Mouse (Mus musculus): ENCODE data around the gene Sned1. TPM values are rescaled to one million over a fixed set of nuclear protein-coding genes. Genes with fewer than 3 reads are reported as not detected.

Gene Sned1
- polyA plus RNA-seq, 1 experiment from 2014 or later, result 8.7 TPM

- Histone ChIP-seq H3K27me3 (replicated peaks) (0 out of 2 replicates have a peak, but pooled peaks cover 4% of the 10 kb centered on the region), H3K27ac (no peak overlapping the region), H3K4me2 (peak overlapping the region; percentile 100), H3K9me3 (no peaks in the 10 kb centered on the region), H3K36me3 (no peaks in the 10 kb centered on the region), H3K4me1 (peaks cover 18% of the 10 kb centered on the region), H3K9ac (peak overlapping the region; percentile 44), H3K4me3 (replicated peaks) (peak overlapping the region; percentile 63)
- WGBS, result 20% methylated on average over 3 of the region's 3 CpGs
- no peak for ATAC-seq (ENCODE audit: insufficient read depth, low FRiP score, low read depth)
These were observed 894 bp downstream of the Sned1 start for GRCm38 (mm10) chr1:93236545-93236924.

- Histone ChIP-seq H3K4me3 (replicated peaks) (no peak overlapping the region), H3K27ac (no peak overlapping the region), H3K9ac (no peak overlapping the region), H3K27me3 (replicated peaks) (0 out of 2 replicates have a peak, but pooled peaks cover 4% of the 10 kb centered on the region), H3K4me1 (peaks cover 18% of the 10 kb centered on the region), H3K4me2 (no peak overlapping the region), H3K36me3 (no peaks in the 10 kb centered on the region), H3K9me3 (no peaks in the 10 kb centered on the region)
- 84% methylated on average over 10 of the region's 10 CpGs for WGBS
- no peak for ATAC-seq (ENCODE audit: insufficient read depth, low FRiP score, low read depth)
These were observed 2.0 kb downstream of the Sned1 start for GRCm38 (mm10) chr1:93237676-93238075.

- peaks cover 18% of the 10 kb centered on the region for H3K4me1 ChIP-seq
- H3K4me3 ChIP-seq (replicated peaks), result no peak overlapping the region
- no peak for ATAC-seq (ENCODE audit: insufficient read depth, low FRiP score, low read depth)
- H3K27me3 ChIP-seq (replicated peaks), result 0 out of 2 replicates have a peak, but pooled peaks cover 4% of the 10 kb centered on the region
- 47% methylated on average over 4 of the region's 4 CpGs for WGBS
- no peaks in the 10 kb centered on the region for H3K9me3 ChIP-seq
- no peak overlapping the region for H3K4me2 ChIP-seq
- H3K36me3 ChIP-seq, result no peaks in the 10 kb centered on the region
- no peak overlapping the region for H3K27ac ChIP-seq
- no peak overlapping the region for H3K9ac ChIP-seq
These were observed 2.6 kb downstream of the Sned1 start for GRCm38 (mm10) chr1:93238201-93238600.

GRCm38 (mm10) chr1:93245936-93246335 is 10.3 kb downstream of the Sned1 start:
- H3K27ac ChIP-seq, result no peak overlapping the region
- H3K4me1 ChIP-seq, result no peaks in the 10 kb centered on the region
- no peaks in the 10 kb centered on the region for H3K9me3 ChIP-seq
- H3K4me3 ChIP-seq (replicated peaks), result no peak overlapping the region
- 59% methylated on average over 2 of the region's 2 CpGs for WGBS
- no peak overlapping the region for H3K9ac ChIP-seq
- no peaks in the 10 kb centered on the region for H3K36me3 ChIP-seq
- no peak for ATAC-seq (ENCODE audit: insufficient read depth, low FRiP score, low read depth)
- no peaks in the 10 kb centered on the region for H3K27me3 ChIP-seq (replicated peaks)
- H3K4me2 ChIP-seq, result no peak overlapping the region

DNA sequence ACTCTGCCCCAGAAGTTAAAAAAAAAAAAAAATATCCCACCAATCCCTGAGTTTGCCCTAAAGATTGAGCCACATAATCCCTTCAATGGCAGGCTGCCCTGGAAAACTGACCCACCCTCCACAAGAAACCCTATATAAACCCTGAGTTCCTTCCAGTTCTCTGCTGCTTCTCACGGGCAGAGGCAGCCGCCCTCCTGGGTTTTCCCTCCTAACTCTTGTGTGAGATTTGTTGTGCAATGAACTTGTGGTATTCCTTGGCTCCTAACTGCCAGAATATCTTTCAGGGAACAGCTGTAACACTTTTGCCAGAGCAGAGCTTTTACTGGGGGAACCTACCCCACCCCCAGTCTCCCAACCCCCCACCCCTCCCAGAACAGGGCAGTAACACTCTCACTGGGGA is 16.9 kb downstream of the Sned1 start:
- H3K4me2 ChIP-seq, result no peak overlapping the region
- H3K4me3 ChIP-seq (replicated peaks), result no peak overlapping the region
- 23% methylated on average over 2 of the region's 2 CpGs for WGBS
- H3K27me3 ChIP-seq (replicated peaks), result no peaks in the 10 kb centered on the region
- ATAC-seq (ENCODE audit: insufficient read depth, low FRiP score, low read depth), result no peak
- H3K9ac ChIP-seq, result no peak overlapping the region
- H3K27ac ChIP-seq, result no peak overlapping the region
- H3K9me3 ChIP-seq, result no peaks in the 10 kb centered on the region
- no peaks in the 10 kb centered on the region for H3K36me3 ChIP-seq
- no peaks in the 10 kb centered on the region for H3K4me1 ChIP-seq

GRCm38 (mm10) chr1:93255761-93256160 is 20.1 kb downstream of the Sned1 start:
- H3K9me3 ChIP-seq, result no peaks in the 10 kb centered on the region
- H3K4me1 ChIP-seq, result no peaks in the 10 kb centered on the region
- H3K9ac ChIP-seq, result no peak overlapping the region
- no peaks in the 10 kb centered on the region for H3K36me3 ChIP-seq
- H3K4me3 ChIP-seq (replicated peaks), result no peak overlapping the region
- 89% methylated on average over 7 of the region's 7 CpGs for WGBS
- H3K27ac ChIP-seq, result no peak overlapping the region
- ATAC-seq (ENCODE audit: insufficient read depth, low FRiP score, low read depth), result no peak
- no peak overlapping the region for H3K4me2 ChIP-seq
- no peaks in the 10 kb centered on the region for H3K27me3 ChIP-seq (replicated peaks)

DNA sequence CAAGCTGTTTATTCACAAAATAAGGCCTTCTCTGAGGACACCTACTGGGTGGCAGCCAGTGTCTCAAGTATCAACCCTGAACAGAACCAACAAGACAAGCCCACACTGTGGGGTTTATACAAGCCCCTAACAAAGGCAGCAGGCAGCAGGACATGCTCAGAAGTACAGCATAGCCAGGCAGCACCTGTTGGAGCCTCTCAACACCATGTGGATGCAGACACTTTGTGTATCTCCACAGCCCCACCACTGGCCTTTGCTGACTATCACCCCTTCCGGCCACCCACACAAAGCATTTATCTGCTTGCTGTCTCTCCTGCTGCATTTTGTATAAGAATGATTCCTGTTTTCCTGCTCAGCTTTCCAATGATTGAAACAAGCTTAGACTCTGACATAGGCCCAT is 21.9 kb downstream of the Sned1 start:
- no peaks in the 10 kb centered on the region for H3K27me3 ChIP-seq (replicated peaks)
- H3K9ac ChIP-seq, result no peak overlapping the region
- no peaks in the 10 kb centered on the region for H3K9me3 ChIP-seq
- WGBS, result 95% methylated on average over 1 of the region's 1 CpGs
- no peak overlapping the region for H3K4me3 ChIP-seq (replicated peaks)
- ATAC-seq (ENCODE audit: insufficient read depth, low FRiP score, low read depth), result no peak
- H3K4me1 ChIP-seq, result no peaks in the 10 kb centered on the region
- no peak overlapping the region for H3K27ac ChIP-seq
- H3K4me2 ChIP-seq, result no peak overlapping the region
- H3K36me3 ChIP-seq, result no peaks in the 10 kb centered on the region

GRCm38 (mm10) chr1:93267207-93267606 is 31.6 kb downstream of the Sned1 start:
- Histone ChIP-seq H3K9ac (no peak overlapping the region), H3K27me3 (replicated peaks) (no peaks in the 10 kb centered on the region), H3K9me3 (no peaks in the 10 kb centered on the region), H3K36me3 (no peaks in the 10 kb centered on the region), H3K4me3 (replicated peaks) (no peak overlapping the region), H3K4me1 (no peaks in the 10 kb centered on the region), H3K4me2 (no peak overlapping the region), H3K27ac (no peak overlapping the region)
- WGBS, result 49% methylated on average over 3 of the region's 3 CpGs
- ATAC-seq (ENCODE audit: insufficient read depth, low FRiP score, low read depth), result no peak

- H3K4me2 ChIP-seq, result no peak overlapping the region
- no peak for ATAC-seq (ENCODE audit: insufficient read depth, low FRiP score, low read depth)
- H3K36me3 ChIP-seq, result no peaks in the 10 kb centered on the region
- H3K4me1 ChIP-seq, result no peaks in the 10 kb centered on the region
- H3K9me3 ChIP-seq, result no peaks in the 10 kb centered on the region
- no peak overlapping the region for H3K27ac ChIP-seq
- H3K9ac ChIP-seq, result no peak overlapping the region
- H3K4me3 ChIP-seq (replicated peaks), result no peak overlapping the region
- WGBS, result 80% methylated on average over 2 of the region's 2 CpGs
- H3K27me3 ChIP-seq (replicated peaks), result no peaks in the 10 kb centered on the region
These were observed 32.6 kb downstream of the Sned1 start for GRCm38 (mm10) chr1:93268246-93268645.

- no peaks in the 10 kb centered on the region for H3K4me1 ChIP-seq
- no peak overlapping the region for H3K4me3 ChIP-seq (replicated peaks)
- no peaks in the 10 kb centered on the region for H3K9me3 ChIP-seq
- no peak overlapping the region for H3K4me2 ChIP-seq
- no peak overlapping the region for H3K27ac ChIP-seq
- no peaks in the 10 kb centered on the region; the same call in 1 of the 2 replicates for H3K36me3 ChIP-seq
- H3K9ac ChIP-seq, result no peak overlapping the region
- no peaks in the 10 kb centered on the region for H3K27me3 ChIP-seq (replicated peaks)
- ATAC-seq (ENCODE audit: insufficient read depth, low FRiP score, low read depth), result no peak
- 58% methylated on average over 3 of the region's 3 CpGs for WGBS
These were observed 35.0 kb downstream of the Sned1 start for GRCm38 (mm10) chr1:93270516-93271240.

GRCm38 (mm10) chr1:93271751-93272150 is 36.1 kb downstream of the Sned1 start:
- Histone ChIP-seq H3K4me1 (no peaks in the 10 kb centered on the region), H3K9ac (no peak overlapping the region), H3K27ac (no peak overlapping the region), H3K4me3 (replicated peaks) (no peak overlapping the region), H3K9me3 (no peaks in the 10 kb centered on the region), H3K4me2 (no peak overlapping the region), H3K27me3 (replicated peaks) (no peaks in the 10 kb centered on the region), H3K36me3 (no peaks in the 10 kb centered on the region; the same call in 1 of the 2 replicates)
- WGBS, result 71% methylated on average over 6 of the region's 6 CpGs
- no peak for ATAC-seq (ENCODE audit: insufficient read depth, low FRiP score, low read depth)

DNA sequence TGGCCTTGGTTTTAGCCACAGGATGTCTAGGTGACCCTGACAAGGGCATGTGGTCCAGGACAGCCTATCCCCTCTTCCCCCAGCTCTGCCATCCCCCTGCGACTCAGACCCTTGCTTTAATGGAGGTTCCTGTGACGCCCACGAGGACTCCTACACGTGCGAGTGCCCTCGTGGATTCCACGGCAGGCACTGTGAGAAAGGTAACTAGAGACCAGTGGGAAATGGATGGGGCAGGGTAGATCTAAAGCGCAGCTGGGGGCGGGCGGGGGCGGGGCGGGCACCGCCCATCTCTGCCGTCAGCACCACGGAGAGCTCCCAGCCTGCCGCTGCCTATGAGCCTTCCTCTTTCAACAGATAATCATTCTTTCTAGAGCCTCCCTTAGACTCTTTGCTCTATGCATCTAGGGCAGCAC is 36.8 kb downstream of the Sned1 start:
- Histone ChIP-seq H3K36me3 (no peaks in the 10 kb centered on the region; the same call in 1 of the 2 replicates), H3K4me1 (no peaks in the 10 kb centered on the region), H3K9ac (no peak overlapping the region), H3K27ac (no peak overlapping the region), H3K27me3 (replicated peaks) (no peaks in the 10 kb centered on the region), H3K9me3 (no peaks in the 10 kb centered on the region), H3K4me2 (no peak overlapping the region), H3K4me3 (replicated peaks) (no peak overlapping the region)
- WGBS, result under 1% methylated on average over 16 of the region's 16 CpGs
- ATAC-seq (ENCODE audit: insufficient read depth, low FRiP score, low read depth), result peak; percentile 31; the same call in 1 of the 2 replicates

All from stomach, embryonic 15.5 days (tissue).